7 mouse cellular contexts compared by ENCODE assay signal in genomic region chr12:87471964-87472786, GRCm38 (mm10). TPM values are rescaled to one million over a fixed set of nuclear protein-coding genes. Genes with fewer than 3 reads are reported as not detected.
DNase-seq lines count a peak whose midpoint lies in the region; ATAC-seq lines count a peak whose summit lies in the region.

Snw1 (minus strand) TSS chr12:87472274.

- H3K36me3 ChIP-seq in embryonic facial prominence, embryonic 12.5 days: peaks cover 15% of the 10 kb centered on the region
- peaks cover 4% of the 10 kb centered on the region; the same call in 1 of the 2 replicates for H3K36me3 ChIP-seq in limb, embryonic 11.5 days (ENCODE audit: control insufficient read depth, insufficient read depth, low read length)
- peaks cover 15% of the 10 kb centered on the region for H3K36me3 ChIP-seq in midbrain, embryonic 14.5 days (ENCODE audit: control insufficient read depth, insufficient read depth, low read length)

- H3K4me2 ChIP-seq in embryonic facial prominence, embryonic 12.5 days (replicated peaks): peak within 1 kb of the TSS; percentile 56
- peak within 1 kb of the TSS; percentile 47 for H3K4me2 ChIP-seq in limb, embryonic 11.5 days (ENCODE audit: low read depth, severe bottlenecking)
- H3K4me2 ChIP-seq in midbrain, embryonic 14.5 days (ENCODE audit: low read length): peak within 1 kb of the TSS; percentile 76

- H3K27me3 ChIP-seq in embryonic facial prominence, embryonic 12.5 days: no peaks in the 10 kb centered on the region
- H3K27me3 ChIP-seq in limb, embryonic 11.5 days (ENCODE audit: control insufficient read depth, insufficient read depth, low read length): no peaks in the 10 kb centered on the region
- H3K27me3 ChIP-seq in midbrain, embryonic 14.5 days (ENCODE audit: control insufficient read depth, insufficient read depth, low read length): no peaks in the 10 kb centered on the region

- DNase-seq in adrenal gland, postnatal 25 days: peak; percentile 94
- peak; percentile 99 for DNase-seq in heart, adult 11 months
- DNase-seq in kidney, adult 18-20 months: peak; percentile 93
- DNase-seq in limb, embryonic 11.5 days (ENCODE audit: low spot score): peak; percentile 96
- DNase-seq in midbrain, embryonic 14.5 days: peak; percentile 98
- peak; percentile 90 to 93 for DNase-seq in spleen, adult 18-20 months

- H3K9ac ChIP-seq in embryonic facial prominence, embryonic 12.5 days: peak within 1 kb of the TSS; percentile 87
- H3K9ac ChIP-seq in limb, embryonic 11.5 days (ENCODE audit: low read length): peak within 1 kb of the TSS; percentile 92
- H3K9ac ChIP-seq in midbrain, embryonic 14.5 days (replicated peaks; ENCODE audit: low read length): peak within 1 kb of the TSS; percentile 85

- peak; percentile 95 for ATAC-seq in embryonic facial prominence, embryonic 12.5 days (ENCODE audit: insufficient number of reproducible peaks, insufficient read depth, low FRiP score, low TSS enrichment)
- peak; percentile 93 for ATAC-seq in limb, embryonic 11.5 days (ENCODE audit: insufficient number of reproducible peaks, low FRiP score, low TSS enrichment, low read depth)
- ATAC-seq in midbrain, embryonic 14.5 days (ENCODE audit: low FRiP score, low TSS enrichment): peak; percentile 96

- WGBS in embryonic facial prominence, embryonic 12.5 days: 3% methylated on average over 45 of the region's 45 CpGs
- 3% methylated on average over 45 of the region's 45 CpGs for WGBS in limb, embryonic 11.5 days
- 3% methylated on average over 45 of the region's 45 CpGs for WGBS in midbrain, embryonic 14.5 days

- peak within 1 kb of the TSS; percentile 77 for H3K4me3 ChIP-seq in embryonic facial prominence, embryonic 12.5 days
- H3K4me3 ChIP-seq in limb, embryonic 11.5 days (ENCODE audit: low read depth, low read length): peak within 1 kb of the TSS; percentile 73
- H3K4me3 ChIP-seq in midbrain, embryonic 14.5 days (replicated peaks; ENCODE audit: low read depth, low read length): peak within 1 kb of the TSS; percentile 68

- H3K9me3 ChIP-seq in embryonic facial prominence, embryonic 12.5 days: no peaks in the 10 kb centered on the region
- no peaks in the 10 kb centered on the region for H3K9me3 ChIP-seq in limb, embryonic 11.5 days (ENCODE audit: control insufficient read depth, low read length)
- no peaks in the 10 kb centered on the region for H3K9me3 ChIP-seq in midbrain, embryonic 14.5 days (ENCODE audit: control insufficient read depth, low read length)

- H3K27ac ChIP-seq in embryonic facial prominence, embryonic 12.5 days: peak within 1 kb of the TSS; percentile 91
- peak within 1 kb of the TSS; percentile 72 for H3K27ac ChIP-seq in limb, embryonic 11.5 days (replicated peaks; ENCODE audit: low read depth, low read length)
- H3K27ac ChIP-seq in midbrain, embryonic 14.5 days (replicated peaks; ENCODE audit: low read depth, low read length): peak within 1 kb of the TSS; percentile 91

- H3K4me1 ChIP-seq in embryonic facial prominence, embryonic 12.5 days: peaks cover 9% of the 10 kb centered on the region
- H3K4me1 ChIP-seq in limb, embryonic 11.5 days (ENCODE audit: control insufficient read depth, insufficient read depth, low read length): 0 out of 2 replicates have a peak, but pooled peaks cover 4% of the 10 kb centered on the region
- peaks cover 8% of the 10 kb centered on the region for H3K4me1 ChIP-seq in midbrain, embryonic 14.5 days (ENCODE audit: control insufficient read depth, insufficient read depth, low read length)

RNA-seq across cellular contexts. Expression of gene Snw1, which starts in this region (rescaled TPM):
- 67.9 and 83.8 TPM in 2 replicates for total RNA-seq in adrenal gland, postnatal 25 days (2021)
- 142 and 147 TPM in 2 replicates for polyA plus RNA-seq in embryonic facial prominence, embryonic 12.5 days (2016; fragmentation: Nextera tagmentation; extraction: Ambion mirVana)
- 169 and 183 TPM in 2 replicates for polyA plus RNA-seq in limb, embryonic 11.5 days (2014; fragmentation: Nextera tagmentation; extraction: Ambion mirVana)
- 108 and 121 TPM in 2 replicates for polyA plus RNA-seq in midbrain, embryonic 14.5 days (2014; fragmentation: Nextera tagmentation; extraction: Ambion mirVana)

Comparison
In these comparisons a context has a peak if more than half of its experiments do, and no peak if none do; other contexts are left out.
1. Peak in every context shown above with its lines: DNase-seq, ATAC-seq, H3K4me3 ChIP-seq and H3K27ac ChIP-seq.